Mouse (Mus musculus): Measurements from ENCODE around the gene Gadd45g.

Gene Gadd45g

GRCm38 (mm10) chr13:51846301-51846867, at the start of gene Gadd45g:
Gene Gadd45g (plus strand): TSS chr13:51846678.
- DNase-seq, result peak; percentile 87 to 88

- DNase-seq, result peak in 1 of 2 experiments; percentile 35
Measured at GRCm38 (mm10) chr13:51797899-51798746, 48.4 kb upstream of the Gadd45g start.

GRCm38 (mm10) chr13:51799735-51800522, 46.5 kb upstream of the Gadd45g start:
- DNase-seq, result no peak

GRCm38 (mm10) chr13:51800921-51801320, 45.6 kb upstream of the Gadd45g start:
- DNase-seq, result peak; percentile 60 to 71

- no peak for DNase-seq
Measured at GRCm38 (mm10) chr13:51805634-51806033, 40.8 kb upstream of the Gadd45g start.

- no peak for DNase-seq
Measured at GRCm38 (mm10) chr13:51806220-51806619, 40.3 kb upstream of the Gadd45g start.

- no peak for DNase-seq
Measured at GRCm38 (mm10) chr13:51808141-51808540, 38.3 kb upstream of the Gadd45g start.

GRCm38 (mm10) chr13:51813621-51814615, 32.6 kb upstream of the Gadd45g start:
- peak in 1 of 2 experiments; percentile 29 for DNase-seq

- DNase-seq, result no peak
Measured at GRCm38 (mm10) chr13:51814646-51815045, 31.8 kb upstream of the Gadd45g start.

- DNase-seq, result peak; percentile 74 to 85
Measured at GRCm38 (mm10) chr13:51815865-51816504, 30.5 kb upstream of the Gadd45g start.

GRCm38 (mm10) chr13:51816559-51817041, 29.9 kb upstream of the Gadd45g start:
- no peak for DNase-seq

- no peak for DNase-seq
Measured at GRCm38 (mm10) chr13:51818170-51818943, 28.1 kb upstream of the Gadd45g start.

- DNase-seq, result no peak
Measured at GRCm38 (mm10) chr13:51818944-51819326, 27.5 kb upstream of the Gadd45g start.

- no peak for DNase-seq
Measured at GRCm38 (mm10) chr13:51819351-51819750, 27.1 kb upstream of the Gadd45g start.

GRCm38 (mm10) chr13:51821988-51822387, 24.5 kb upstream of the Gadd45g start:
- no peak for DNase-seq

- no peak for DNase-seq
Measured at GRCm38 (mm10) chr13:51823822-51824495, 22.5 kb upstream of the Gadd45g start.

GRCm38 (mm10) chr13:51830744-51831450, 15.6 kb upstream of the Gadd45g start:
- peak in 1 of 2 experiments; percentile 50 for DNase-seq

GRCm38 (mm10) chr13:51832491-51832890, 14.0 kb upstream of the Gadd45g start:
- no peak for DNase-seq

GRCm38 (mm10) chr13:51833611-51834010, 12.9 kb upstream of the Gadd45g start:
- no peak for DNase-seq

Data from spleen, adult 18-20 months (tissue).